Mouse (Mus musculus): ENCODE measurements around the gene Padi2.

Padi2 gene

GRCm38 (mm10) chr4:140906076-140906826 is at the start of gene Padi2:
Gene Padi2, plus strand, starts transcription at chr4:140906344.
- peak in 1 of 2 experiments; percentile 63 for DNase-seq (ENCODE audit: low spot score in 2 of 2)

DNA sequence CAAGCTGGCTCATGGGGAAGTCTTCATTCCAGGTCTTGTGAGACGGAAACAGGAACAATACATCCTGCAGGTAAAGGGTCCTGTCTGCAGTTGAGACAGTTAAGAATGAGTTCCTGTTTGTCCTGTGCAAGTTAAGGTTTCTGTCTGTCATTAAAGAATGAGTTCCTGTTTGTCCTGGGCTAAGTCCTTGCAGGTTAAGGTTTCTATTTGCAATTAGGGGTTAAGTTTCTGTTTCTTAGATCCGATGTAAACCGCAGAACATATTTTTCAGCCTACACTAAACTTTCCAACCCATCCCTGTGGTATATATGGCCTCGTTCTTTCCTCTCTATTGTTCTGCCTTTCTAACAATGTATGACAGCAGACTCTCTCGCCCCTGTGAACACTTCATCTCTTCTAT is 49.1 kb upstream of the Padi2 start:
- DNase-seq (ENCODE audit: low spot score in 2 of 2), result no peak

- DNase-seq (ENCODE audit: low spot score in 2 of 2), result no peak
Measured at GRCm38 (mm10) chr4:140857813-140858212, 48.3 kb upstream of the Padi2 start.

- DNase-seq (ENCODE audit: low spot score in 2 of 2), result no peak
Measured at GRCm38 (mm10) chr4:140859291-140859690, 46.9 kb upstream of the Padi2 start.

- DNase-seq (ENCODE audit: low spot score in 2 of 2), result no peak
Measured at GRCm38 (mm10) chr4:140860125-140860766, 45.9 kb upstream of the Padi2 start.

DNA sequence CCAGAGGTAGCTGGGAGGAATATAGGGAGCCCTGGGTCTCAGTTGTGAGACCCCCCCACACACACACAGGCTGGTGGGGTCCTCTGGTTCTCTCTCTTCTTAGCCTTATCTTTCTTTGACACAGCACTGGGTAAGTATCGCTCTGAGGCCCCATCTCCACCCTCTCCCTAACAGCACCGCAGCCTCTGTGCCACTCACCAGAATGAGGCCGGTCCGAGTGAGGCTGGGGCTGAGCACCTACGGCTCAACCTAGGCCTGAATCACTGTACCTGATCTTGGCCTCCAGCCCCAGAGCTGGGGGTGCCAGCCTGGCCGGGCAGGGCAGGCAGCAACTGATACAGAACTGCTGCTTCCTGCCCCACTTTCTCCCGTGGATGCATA is 45.4 kb upstream of the Padi2 start:
- no peak for DNase-seq (ENCODE audit: low spot score in 2 of 2)

DNA sequence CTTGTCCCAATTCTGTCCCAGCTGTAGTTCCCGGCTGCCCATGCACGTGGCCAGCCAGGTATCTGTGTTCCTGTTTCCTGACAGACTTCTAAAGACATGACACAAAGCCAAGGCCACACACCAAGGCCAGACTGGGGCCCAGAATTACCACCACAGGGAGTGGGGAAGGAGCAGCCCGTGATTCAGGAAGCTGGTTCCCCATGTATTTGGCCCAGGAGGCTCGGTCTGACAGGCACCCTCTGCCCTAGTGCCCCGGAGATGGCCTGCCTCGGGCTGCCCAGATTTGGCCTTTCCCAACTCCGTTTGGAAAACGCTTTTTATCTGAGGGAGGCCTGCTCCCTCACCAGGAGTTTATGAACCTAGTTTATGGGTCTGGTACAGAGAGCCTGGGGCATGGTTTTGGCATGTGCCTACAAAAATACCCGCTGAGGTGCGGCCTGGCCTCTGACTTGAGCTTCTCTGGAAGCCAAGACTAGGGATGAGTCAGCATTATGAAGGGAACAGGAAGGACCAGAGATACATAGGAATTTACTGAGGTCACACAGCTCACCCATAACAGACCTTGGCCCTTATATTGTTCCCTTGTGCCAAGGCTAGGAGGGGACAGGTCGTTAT is 44.0 kb upstream of the Padi2 start:
- DNase-seq (ENCODE audit: low spot score in 2 of 2), result no peak

DNA sequence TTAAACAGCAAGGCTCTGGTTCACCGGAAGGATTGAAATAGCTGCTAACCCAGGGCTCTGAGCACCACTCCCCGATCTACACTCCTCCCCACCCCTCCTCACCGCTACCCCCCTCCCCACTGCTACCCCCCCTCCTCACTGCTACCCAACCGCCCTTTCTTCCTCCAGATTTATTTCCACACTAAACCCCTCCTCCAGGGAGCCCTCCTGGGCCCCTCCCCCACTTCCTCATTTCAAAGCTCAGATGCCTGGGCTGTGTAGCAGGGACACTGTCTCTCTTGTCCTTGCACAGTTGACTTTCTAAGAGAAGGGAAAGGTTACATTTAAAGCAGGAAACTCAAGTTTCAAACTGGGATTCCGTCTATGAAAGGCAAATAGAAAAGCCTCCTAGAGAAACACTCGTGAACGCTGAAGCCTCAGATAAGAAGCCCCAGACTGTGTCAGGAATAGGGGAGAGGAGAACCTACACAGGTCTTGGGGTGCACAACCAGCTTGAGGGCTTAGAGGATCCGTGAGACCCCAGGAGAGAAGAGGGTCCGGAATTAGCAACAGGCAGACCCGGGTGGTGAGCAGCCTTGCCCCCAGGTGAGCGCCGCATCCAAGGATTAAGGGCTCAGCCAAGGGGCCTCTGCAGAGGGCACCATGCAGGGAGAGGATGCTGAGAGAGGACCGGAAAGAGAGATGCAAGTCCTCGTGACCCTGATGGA is 37.5 kb upstream of the Padi2 start:
- DNase-seq (ENCODE audit: low spot score in 2 of 2), result no peak

GRCm38 (mm10) chr4:140869945-140870344 is 36.2 kb upstream of the Padi2 start:
- no peak for DNase-seq (ENCODE audit: low spot score in 2 of 2)

GRCm38 (mm10) chr4:140870876-140871275 is 35.3 kb upstream of the Padi2 start:
- DNase-seq (ENCODE audit: low spot score in 2 of 2), result no peak

- no peak for DNase-seq (ENCODE audit: low spot score in 2 of 2)
Measured at GRCm38 (mm10) chr4:140871376-140871775, 34.8 kb upstream of the Padi2 start.

DNA sequence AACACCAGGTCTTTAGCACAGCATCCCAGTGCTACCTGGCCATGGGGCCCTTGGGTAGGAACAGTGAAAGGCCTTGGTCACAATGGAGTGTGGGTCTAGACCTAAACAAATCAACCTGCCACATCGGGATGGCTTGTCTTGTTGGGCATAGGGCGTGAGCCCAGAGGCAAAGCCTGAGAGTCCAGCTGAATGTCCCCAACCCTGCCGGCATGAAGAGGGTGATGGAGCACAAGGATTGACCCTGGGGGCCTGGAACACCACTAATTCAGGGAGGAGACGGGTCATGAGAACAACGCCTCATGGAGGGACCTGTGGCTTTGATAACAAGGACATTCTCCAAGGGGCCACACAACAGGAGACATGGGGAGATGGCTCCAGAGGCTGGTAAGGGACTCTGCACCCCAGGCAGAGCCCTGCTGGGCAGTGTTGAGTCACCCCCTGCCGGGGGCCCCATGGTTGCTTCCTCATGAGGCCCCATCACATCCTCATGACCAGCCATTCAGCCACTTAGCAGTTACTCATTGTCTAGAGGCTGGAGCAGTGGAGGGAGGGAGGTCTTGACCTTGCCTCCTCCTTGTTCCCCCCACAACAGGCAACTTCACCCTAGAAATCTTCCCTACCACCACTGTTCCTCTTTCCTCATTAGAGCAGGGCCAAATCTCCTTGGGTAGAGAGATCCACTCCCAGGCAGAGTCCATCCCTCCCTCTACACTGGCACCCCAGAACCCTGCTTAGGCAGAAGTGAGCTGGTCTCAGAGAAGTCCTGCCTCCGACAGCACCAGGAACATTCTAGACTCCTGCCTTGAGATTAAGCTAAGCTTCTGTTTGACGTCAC is 34.1 kb upstream of the Padi2 start:
- no peak for DNase-seq (ENCODE audit: low spot score in 2 of 2)

GRCm38 (mm10) chr4:140872686-140872992 is 33.5 kb upstream of the Padi2 start:
- DNase-seq (ENCODE audit: low spot score in 2 of 2), result no peak

DNA sequence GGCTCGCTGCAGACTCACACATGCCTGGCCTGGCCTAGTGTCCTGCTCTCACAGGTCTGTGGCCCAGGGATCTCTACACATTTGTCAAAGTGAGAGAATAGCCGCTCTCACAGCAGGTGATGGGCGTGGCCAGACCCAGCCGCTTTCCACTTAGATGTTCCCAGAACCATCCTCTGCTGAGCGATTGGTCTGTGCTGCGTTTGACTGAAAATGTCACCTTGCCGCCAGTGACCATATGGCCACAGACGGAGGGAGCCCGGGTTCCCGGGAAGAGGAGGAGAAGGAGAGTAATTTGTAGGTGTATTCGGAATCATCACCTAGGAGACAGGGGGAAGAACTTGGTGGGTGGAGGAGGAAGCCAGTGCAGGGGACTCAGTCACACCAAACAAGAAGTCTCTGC is 33.1 kb upstream of the Padi2 start:
- DNase-seq (ENCODE audit: low spot score in 2 of 2), result no peak

DNA sequence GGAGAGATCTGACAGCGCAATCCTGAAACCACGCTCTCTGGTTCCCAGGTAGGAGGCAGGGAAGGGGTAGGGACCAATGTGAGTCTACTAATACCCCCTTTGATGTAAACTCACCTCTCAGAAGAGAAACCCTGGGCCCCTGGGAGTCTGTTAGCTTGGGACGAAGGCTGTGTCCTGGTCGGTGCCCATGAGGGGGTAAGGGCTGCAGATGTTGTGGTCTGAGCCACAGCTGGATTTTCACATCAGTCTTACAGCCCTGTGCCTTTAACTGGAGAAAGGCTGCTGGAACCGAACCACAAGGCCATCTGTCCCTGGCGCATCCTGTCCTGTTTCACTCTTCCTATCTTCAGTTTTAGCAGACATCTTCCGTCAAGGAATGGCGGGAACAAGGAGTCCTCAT is 30.0 kb upstream of the Padi2 start:
- DNase-seq (ENCODE audit: low spot score in 2 of 2), result no peak

DNA sequence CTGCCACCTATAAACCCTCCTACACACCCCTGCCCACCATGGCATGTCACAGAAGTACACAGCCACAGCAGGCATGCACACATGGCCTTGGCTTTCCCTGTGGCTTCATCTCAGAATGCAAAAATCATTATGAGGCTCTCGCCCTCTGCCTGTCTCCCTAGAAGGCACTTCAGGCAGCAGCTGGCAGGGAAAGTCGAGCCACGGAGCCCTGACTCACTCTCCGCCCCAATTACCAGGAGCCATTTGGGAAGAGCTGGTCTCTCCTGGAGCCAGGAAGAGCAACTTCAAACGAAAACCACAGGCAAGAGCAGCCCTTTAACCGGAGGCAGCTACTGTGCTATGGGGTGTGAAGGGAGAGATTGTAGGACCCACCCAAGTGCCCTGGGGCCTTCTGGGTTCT is 29.5 kb upstream of the Padi2 start:
- DNase-seq (ENCODE audit: low spot score in 2 of 2), result no peak

DNA sequence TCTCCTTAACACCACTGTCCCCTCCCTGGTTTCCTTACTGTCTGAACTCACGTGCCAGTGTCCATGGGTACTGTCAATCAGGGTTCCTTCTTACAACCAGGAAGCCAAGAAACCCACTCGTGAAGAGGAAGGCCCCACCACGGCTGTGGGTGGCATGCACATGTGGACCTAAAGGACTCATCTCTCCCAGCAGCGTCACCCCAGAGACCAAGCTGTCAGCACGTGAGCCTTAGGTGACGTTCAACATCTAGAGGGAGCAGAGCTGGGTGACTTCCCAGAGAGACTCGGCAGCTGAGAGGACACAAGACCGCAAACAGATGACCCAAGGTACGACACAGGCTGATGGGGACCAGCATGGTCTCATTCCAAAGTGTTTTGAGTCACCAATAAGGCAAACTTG is 28.7 kb upstream of the Padi2 start:
- DNase-seq (ENCODE audit: low spot score in 2 of 2), result no peak

DNA sequence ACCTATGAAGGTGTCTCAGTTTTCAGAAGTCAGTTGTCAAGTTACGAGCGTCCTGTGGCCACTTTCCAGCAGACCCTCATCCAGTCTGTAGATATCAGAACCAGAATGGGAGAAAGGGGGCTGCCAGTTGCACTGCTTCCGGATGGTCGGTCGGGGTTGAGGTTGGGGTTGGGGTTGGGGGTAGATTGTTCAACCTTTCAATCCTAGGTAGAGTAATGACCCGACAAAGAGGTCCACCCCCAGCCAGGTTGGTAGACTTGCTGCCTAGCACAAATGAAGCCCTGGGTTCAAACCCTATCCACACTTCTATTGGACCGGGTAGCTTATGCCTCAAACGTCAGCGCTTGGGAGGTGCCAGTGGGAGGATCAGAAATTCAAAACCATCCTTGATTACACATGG is 27.5 kb upstream of the Padi2 start:
- DNase-seq (ENCODE audit: low spot score in 2 of 2), result no peak

GRCm38 (mm10) chr4:140879116-140879515 is 27.0 kb upstream of the Padi2 start:
- DNase-seq (ENCODE audit: low spot score in 2 of 2), result no peak

DNA sequence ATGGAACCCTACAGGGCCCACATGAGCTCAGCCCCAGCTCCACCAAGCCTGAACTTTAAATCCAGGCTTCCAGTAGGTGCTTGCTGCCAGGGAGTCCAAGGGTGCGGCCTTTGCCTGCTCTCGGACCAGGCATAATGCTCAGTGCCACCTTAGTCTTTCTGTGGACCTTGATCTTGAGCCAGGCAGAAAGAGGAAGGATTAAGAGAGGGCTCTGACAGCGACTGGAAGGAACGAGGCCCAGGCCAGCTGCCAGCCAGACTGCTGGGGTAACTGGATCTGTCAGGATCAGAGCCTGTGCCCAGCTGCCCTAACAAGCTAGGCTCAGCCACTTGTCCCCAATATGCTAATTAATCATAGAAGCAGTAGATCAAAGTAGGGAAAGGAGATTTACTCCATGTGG is 26.4 kb upstream of the Padi2 start:
- DNase-seq (ENCODE audit: low spot score in 2 of 2), result peak; percentile 30 to 36

GRCm38 (mm10) chr4:140880207-140880606 is 25.9 kb upstream of the Padi2 start:
- DNase-seq (ENCODE audit: low spot score in 2 of 2), result no peak
